Mouse (Mus musculus): ENCODE results near the gene Adora1.

GRCm38 (mm10) chr1:134211631-134212030 is 23.6 kb downstream of the Adora1 start:
- TF ChIP-seq TCF12 (IDR thresholded peaks at IDR 0.05; ENCODE audit: low read depth, low read length) (no peak), GATA1 (IDR thresholded peaks at IDR 0.05; ENCODE audit: low read depth, low read length) (no peak), CTCF (IDR thresholded peaks at IDR 0.05 in 2 of 3, conservative IDR thresholded peaks at IDR 0.05 in 1 of 3; ENCODE audit: control insufficient read depth in 1 of 3, insufficient read depth in 1 of 3, low read depth in 2 of 3, low read length in 3 of 3, poor library complexity in 1 of 3, severe bottlenecking in 1 of 3) (no peak), KAT2A (conservative IDR thresholded peaks at IDR 0.05; ENCODE audit: low read depth, low read length) (no peak), BHLHE40 (IDR thresholded peaks at IDR 0.05; ENCODE audit: borderline replicate concordance, low read depth, low read length) (no peak), MAZ (IDR thresholded peaks at IDR 0.05; ENCODE audit: low read depth, low read length) (no peak), SIN3A (IDR thresholded peaks at IDR 0.05; ENCODE audit: low read length) (no peak), POLR2A (IDR thresholded peaks at IDR 0.05; ENCODE audit: control insufficient read depth in 1 of 2, insufficient read depth in 1 of 2, low read depth in 1 of 2, low read length in 2 of 2, poor library complexity in 1 of 2) (no peak), ZMIZ1 (IDR thresholded peaks at IDR 0.05; ENCODE audit: low read depth, low read length) (no peak)
